Mouse (Mus musculus) hindbrain, embryonic 11.5 days (tissue): ENCODE measurements around the gene Cfap61. TPM values are rescaled to one million over a fixed set of nuclear protein-coding genes. Genes with fewer than 3 reads are reported as not detected.

ENCODE experiments used
- ATAC-seq: fragments of 200-750 bp; cut with Nextera tagmentation; 2 replicates; pipeline ENCODE4 v1.8.0; 2017; ENCODE audit warnings: mild to moderate bottlenecking, moderate TSS enrichment, moderate library complexity; ENCODE audit not compliant: low FRiP score
- DNase-seq: peaks from one replicate; pipeline ENCODE4 v3.0.0-alpha.2; 2015; ENCODE audit warnings: low spot score
- H3K27ac ChIP-seq: fragments of 300-500 bp; sonication (generic); 2 replicates; pipeline ENCODE4 v1.5.1; 2014; ENCODE audit warnings: mild to moderate bottlenecking, low read depth, low read length
- H3K27me3 ChIP-seq: fragments of 300-500 bp; sonication (generic); 2 replicates; pipeline ENCODE4 v1.6.1; 2014; ENCODE audit warnings: mild to moderate bottlenecking, low read length, moderate library complexity, mixed read lengths; ENCODE audit not compliant: control insufficient read depth, insufficient read depth
- H3K36me3 ChIP-seq: fragments of 300-500 bp; sonication (generic); 2 replicates; pipeline ENCODE4 v1.6.1; 2014; ENCODE audit warnings: mild to moderate bottlenecking, low read length, moderate library complexity, mixed read lengths; ENCODE audit not compliant: control insufficient read depth, insufficient read depth
- H3K4me1 ChIP-seq: fragments of 300-500 bp; sonication (generic); replicated peaks from 2 replicates; pipeline ENCODE4 v1.6.1; 2014; ENCODE audit warnings: low read length, mixed read lengths; ENCODE audit not compliant: control insufficient read depth, insufficient read depth
- H3K4me2 ChIP-seq: fragments of 300-500 bp; sonication (generic); replicated peaks from 2 replicates; pipeline ENCODE4 v1.6.1; 2014; ENCODE audit warnings: mild to moderate bottlenecking, low read depth, low read length
- H3K4me3 ChIP-seq: fragments of 300-500 bp; sonication (generic); 2 replicates; pipeline ENCODE4 v1.5.1; 2014; ENCODE audit warnings: low read depth, low read length
- H3K9ac ChIP-seq: fragments of 300-500 bp; sonication (generic); 2 replicates; pipeline ENCODE4 v1.6.1; 2014; ENCODE audit warnings: low read depth, low read length
- H3K9me3 ChIP-seq: fragments of 300-500 bp; sonication (generic); 2 replicates; pipeline ENCODE4 v1.6.1; 2016; ENCODE audit warnings: low read length; ENCODE audit not compliant: control insufficient read depth
- WGBS: fragments of 180-500 bp; shearing (Covaris S2); extraction: QIAGEN DNeasy Blood & Tissue Kit; methylation state at CpG from one replicate; pipeline ENCODE4 v1.1.7; 2014; 5-methylcytosine and 5-hydroxymethylcytosine counted together
- polyA plus RNA-seq: library from polyadenylated mRNA; unstranded; fragments of >200 nt; fragmentation: Nextera tagmentation; extraction: Ambion mirVana; gene quantifications from 2 replicates; pipeline ENCODE4 v1.2.1, GENCODE M21; 2014

The Cfap61 gene
- polyA plus RNA-seq, 1 experiment from 2014 or later, result 2.4 TPM

GRCm38 (mm10) chr2:146255636-146256035, 321.1 kb downstream of the Cfap61 start:
- no peak for DNase-seq

GRCm38 (mm10) chr2:146256321-146256875, 321.8 kb downstream of the Cfap61 start:
- WGBS, result 57% methylated on average over 3 of the region's 3 CpGs

More at GRCm38 (mm10) chr2:146255636-146256035, 321.1 kb downstream of the Cfap61 start:
- no peaks in the 10 kb centered on the region for H3K36me3 ChIP-seq
- no peaks in the 10 kb centered on the region for H3K9me3 ChIP-seq
- no peaks in the 10 kb centered on the region for H3K4me1 ChIP-seq
- no peak overlapping the region for H3K4me2 ChIP-seq
- H3K27ac ChIP-seq, result no peak overlapping the region
- H3K9ac ChIP-seq, result no peak overlapping the region
- ATAC-seq, result no peak
- no peaks in the 10 kb centered on the region for H3K27me3 ChIP-seq
- no peak overlapping the region for H3K4me3 ChIP-seq

GRCm38 (mm10) chr2:146257037-146257436, 322.5 kb downstream of the Cfap61 start:
- no peak overlapping the region for H3K4me2 ChIP-seq
- ATAC-seq (peak; percentile 31; the same call in 1 of the 2 replicates), DNase-seq (no peak)
- no peaks in the 10 kb centered on the region for H3K36me3 ChIP-seq
- H3K4me1 ChIP-seq, result no peaks in the 10 kb centered on the region
- no peaks in the 10 kb centered on the region for H3K27me3 ChIP-seq
- H3K27ac ChIP-seq, result no peak overlapping the region
- no peak overlapping the region for H3K9ac ChIP-seq
- no peak overlapping the region for H3K4me3 ChIP-seq
- WGBS, result 48% methylated on average over 3 of the region's 3 CpGs
- H3K9me3 ChIP-seq, result no peaks in the 10 kb centered on the region

More at GRCm38 (mm10) chr2:146256321-146256875, 321.8 kb downstream of the Cfap61 start:
- Histone ChIP-seq H3K4me3 (no peak overlapping the region), H3K4me2 (no peak overlapping the region), H3K4me1 (no peaks in the 10 kb centered on the region), H3K9ac (no peak overlapping the region), H3K36me3 (no peaks in the 10 kb centered on the region), H3K27me3 (no peaks in the 10 kb centered on the region), H3K9me3 (no peaks in the 10 kb centered on the region), H3K27ac (peak overlapping the region; percentile 36; the same call in 1 of the 2 replicates)
- ATAC-seq (peak; percentile 55; the same call in 1 of the 2 replicates), DNase-seq (peak; percentile 28)

- Histone ChIP-seq H3K4me1 (no peaks in the 10 kb centered on the region), H3K27me3 (no peaks in the 10 kb centered on the region), H3K36me3 (no peaks in the 10 kb centered on the region), H3K27ac (peak overlapping the region; percentile 10; the same call in 1 of the 2 replicates), H3K9me3 (no peaks in the 10 kb centered on the region), H3K4me2 (no peak overlapping the region), H3K9ac (no peak overlapping the region), H3K4me3 (no peak overlapping the region)
- WGBS, result 74% methylated on average over 3 of the region's 3 CpGs
- DNase-seq (no peak), ATAC-seq (0 out of 2 replicates have a peak, but pooled peaks have one; percentile 19)
These were observed 323.0 kb downstream of the Cfap61 start for GRCm38 (mm10) chr2:146257609-146258008.

GRCm38 (mm10) chr2:146258736-146259469, 324.3 kb downstream of the Cfap61 start:
- WGBS, result 21% methylated on average over 10 of the region's 10 CpGs
- DNase-seq (peak; percentile 40), ATAC-seq (peak; percentile 45)
- Histone ChIP-seq H3K27ac (peak overlapping the region; percentile 48; the same call in 1 of the 2 replicates), H3K4me2 (no peak overlapping the region), H3K27me3 (no peaks in the 10 kb centered on the region), H3K9ac (no peak overlapping the region), H3K36me3 (no peaks in the 10 kb centered on the region), H3K4me3 (no peak overlapping the region), H3K9me3 (no peaks in the 10 kb centered on the region), H3K4me1 (no peaks in the 10 kb centered on the region)

- H3K4me3 ChIP-seq, result no peak overlapping the region
- no peak overlapping the region for H3K9ac ChIP-seq
- H3K36me3 ChIP-seq, result no peaks in the 10 kb centered on the region
- 50% methylated on average over 18 of the region's 18 CpGs for WGBS
- H3K27ac ChIP-seq, result no peak overlapping the region
- no peak for ATAC-seq
- DNase-seq, result no peak
- no peak overlapping the region for H3K4me2 ChIP-seq
- no peaks in the 10 kb centered on the region for H3K4me1 ChIP-seq
- H3K9me3 ChIP-seq, result no peaks in the 10 kb centered on the region
- H3K27me3 ChIP-seq, result no peaks in the 10 kb centered on the region
These were observed 325.4 kb downstream of the Cfap61 start for GRCm38 (mm10) chr2:146259787-146260560.

GRCm38 (mm10) chr2:146261146-146261545, 326.6 kb downstream of the Cfap61 start:
- no peak overlapping the region for H3K4me2 ChIP-seq
- 60% methylated on average over 4 of the region's 4 CpGs for WGBS
- H3K27me3 ChIP-seq, result no peaks in the 10 kb centered on the region
- no peaks in the 10 kb centered on the region for H3K9me3 ChIP-seq
- DNase-seq, result no peak
- H3K4me1 ChIP-seq, result no peaks in the 10 kb centered on the region
- no peak overlapping the region for H3K9ac ChIP-seq
- no peaks in the 10 kb centered on the region for H3K36me3 ChIP-seq
- no peak overlapping the region for H3K27ac ChIP-seq
- ATAC-seq, result no peak
- H3K4me3 ChIP-seq, result no peak overlapping the region

GRCm38 (mm10) chr2:146262215-146262614, 327.6 kb downstream of the Cfap61 start:
- DNase-seq (peak; percentile 63), ATAC-seq (peak; percentile 93)
- Histone ChIP-seq H3K4me1 (no peaks in the 10 kb centered on the region), H3K27me3 (no peaks in the 10 kb centered on the region), H3K4me3 (no peak overlapping the region), H3K4me2 (no peak overlapping the region), H3K9ac (no peak overlapping the region), H3K27ac (peak overlapping the region; percentile 31; the same call in 1 of the 2 replicates), H3K9me3 (no peaks in the 10 kb centered on the region), H3K36me3 (no peaks in the 10 kb centered on the region)
- 11% methylated on average over 10 of the region's 10 CpGs for WGBS
